In genomic region chr2:170757228-170757875, GRCm38 (mm10) we compare ENCODE assay signal across 9 mouse cellular contexts. TPM values are rescaled to one million over a fixed set of nuclear protein-coding genes. Genes with fewer than 3 reads are reported as not detected.
A peak's percentile ranks its signal among the peaks of the same experiment; 100 is the strongest.
DNase-seq lines count a peak whose midpoint lies in the region; ATAC-seq and TF ChIP-seq lines count a peak whose summit lies in the region.
"Had no signal": no experiment of that assay in that cellular context is flagged by ENCODE, and none has a peak within 500 bp of the region (broad histone marks: within the 10 kb centered on the region; RNA-seq: fewer than 3 reads in every experiment).

No protein-coding gene starts in this region.

- no peak overlapping the region; the same call in 1 of the 2 replicates for H3K4me2 ChIP-seq in hindbrain, postnatal 0 days (ENCODE audit: low read depth, low read length)
- H3K4me2 ChIP-seq in neural tube, embryonic 12.5 days (replicated peaks), result peak overlapping the region; percentile 18; the same call in 1 of the 2 replicates
- H3K4me2 ChIP-seq: limb, embryonic 13.5 days had no signal

- WGBS in forebrain, embryonic 10.5 days, result 53% methylated on average over 14 of the region's 14 CpGs
- whole genome bisulfite sequencing in hindbrain, postnatal 0 days, result 24% methylated on average over 14 of the region's 14 CpGs
- WGBS in neural tube, embryonic 12.5 days, result 41% methylated on average over 14 of the region's 14 CpGs

- DNase-seq in kidney, postnatal 4 days, result peak; percentile 18 to 24
- no peak for DNase-seq in kidney, adult 11 months
- DNase-seq in forebrain, embryonic 10.5 days (ENCODE audit: extremely low spot score, low spot score), result no peak
- DNase-seq in hindbrain, postnatal 0 days (ENCODE audit: low spot score), result peak; percentile 69
- DNase-seq in right cerebral cortex, adult 18-20 months, result no peak
- no peak for DNase-seq in B cell, adult 2 months
- no peak for DNase-seq in thymus, postnatal 14 days

- H3K36me3 ChIP-seq in forebrain, embryonic 10.5 days (replicated peaks), result no peaks in the 10 kb centered on the region
- no peaks in the 10 kb centered on the region for H3K36me3 ChIP-seq in hindbrain, postnatal 0 days (ENCODE audit: insufficient read depth, low read length)
- no peaks in the 10 kb centered on the region for H3K36me3 ChIP-seq in neural tube, embryonic 12.5 days
- H3K36me3 ChIP-seq: limb, embryonic 13.5 days had no signal

- peak overlapping the region; percentile 74 for H3K27ac ChIP-seq in forebrain, embryonic 10.5 days
- H3K27ac ChIP-seq in hindbrain, postnatal 0 days, result peak overlapping the region; percentile 43; the same call in 1 of the 2 replicates
- no peak overlapping the region for H3K27ac ChIP-seq in neural tube, embryonic 12.5 days
- H3K27ac ChIP-seq: limb, embryonic 13.5 days had no signal

- ATAC-seq in hindbrain, postnatal 0 days, result peak; percentile 72
- peak; percentile 51 for ATAC-seq in neural tube, embryonic 12.5 days (ENCODE audit: low FRiP score, low read depth)

- no peaks in the 10 kb centered on the region for H3K27me3 ChIP-seq in forebrain, embryonic 10.5 days (ENCODE audit: poor library complexity, severe bottlenecking)
- H3K27me3 ChIP-seq in hindbrain, postnatal 0 days (ENCODE audit: insufficient read depth, low read length), result no peaks in the 10 kb centered on the region
- no peaks in the 10 kb centered on the region for H3K27me3 ChIP-seq in neural tube, embryonic 12.5 days (replicated peaks)

- H3K4me1 ChIP-seq in forebrain, embryonic 10.5 days, result peaks cover 30% of the 10 kb centered on the region
- peaks cover 18% of the 10 kb centered on the region for H3K4me1 ChIP-seq in hindbrain, postnatal 0 days (ENCODE audit: insufficient read depth, low read length)
- H3K4me1 ChIP-seq in neural tube, embryonic 12.5 days, result peaks cover 35% of the 10 kb centered on the region

- peak overlapping the region; percentile 6; the same call in 1 of the 2 replicates for H3K9ac ChIP-seq in hindbrain, postnatal 0 days (replicated peaks; ENCODE audit: low read length)
- H3K9ac ChIP-seq in neural tube, embryonic 12.5 days, result no peak overlapping the region
- H3K9ac ChIP-seq: limb, embryonic 13.5 days had no signal

- no peaks in the 10 kb centered on the region for H3K9me3 ChIP-seq in forebrain, embryonic 10.5 days
- H3K9me3 ChIP-seq in hindbrain, postnatal 0 days (ENCODE audit: low read length), result no peaks in the 10 kb centered on the region
- H3K9me3 ChIP-seq in neural tube, embryonic 12.5 days, result no peaks in the 10 kb centered on the region
- H3K9me3 ChIP-seq: limb, embryonic 13.5 days had no signal

- H3K4me3 ChIP-seq in forebrain, embryonic 10.5 days, result no peak overlapping the region
- H3K4me3 ChIP-seq in hindbrain, postnatal 0 days (ENCODE audit: low read length), result no peak overlapping the region
- H3K4me3 ChIP-seq in neural tube, embryonic 12.5 days, result no peak overlapping the region
- H3K4me3 ChIP-seq: limb, embryonic 13.5 days had no signal

- TF ChIP-seq CTCF in hindbrain, postnatal 0 days (IDR thresholded peaks at IDR 0.05; ENCODE audit: low read depth), result no peak

RNA-seq across cellular contexts. Expression of gene Dok5, which starts 25.7 kb away (rescaled TPM):
- polyA plus RNA-seq in forebrain, embryonic 10.5 days (2016; fragmentation: Nextera tagmentation; extraction: Ambion mirVana), result 4.6 and 6.1 TPM in 2 replicates
- 29.7 and 34.9 TPM in 2 replicates for total RNA-seq in hindbrain, postnatal 0 days (2014; rRNA removed)
- polyA plus RNA-seq in hindbrain, postnatal 0 days (2015; fragmentation: Nextera tagmentation; extraction: Ambion mirVana), result 32.6 and 38.0 TPM in 2 replicates
- 37.5 and 42.0 TPM in 2 replicates for polyA plus RNA-seq in neural tube, embryonic 12.5 days (2016; fragmentation: Nextera tagmentation; extraction: Ambion mirVana)

Comparison
In these comparisons a context has a peak if more than half of its experiments do, and no peak if none do; other contexts are left out.
1. DNase-seq: peak in kidney, postnatal 4 days (2 of 2) and hindbrain, postnatal 0 days (single experiment); none in kidney, adult 11 months (single experiment), forebrain, embryonic 10.5 days (single experiment), right cerebral cortex, adult 18-20 months (single experiment), B cell, adult 2 months (0 of 2) and thymus, postnatal 14 days (single experiment).